Mouse (Mus musculus) heart, embryonic 16.5 days (tissue): Measurements from ENCODE around the gene Gm45785. TPM values are rescaled to one million over a fixed set of nuclear protein-coding genes. Genes with fewer than 3 reads are reported as not detected.

Source experiments
- ATAC-seq: fragments of 200-750 bp; cut with Nextera tagmentation; replicated peaks from 2 replicates; pipeline ENCODE4 v1.8.0; 2017; ENCODE audit warnings: moderate number of reproducible peaks; ENCODE audit not compliant: insufficient read depth, low FRiP score; ENCODE audit errors: extremely low read depth
- H3K27ac ChIP-seq: fragments of 300-500 bp; sonication (generic); 2 replicates; pipeline ENCODE4 v1.5.1; 2014; ENCODE audit warnings: mild to moderate bottlenecking, low read length, control low read depth, moderate library complexity
- H3K27me3 ChIP-seq: fragments of 300-500 bp; sonication (generic); 2 replicates; pipeline ENCODE4 v1.6.1; 2014; ENCODE audit warnings: low read length, mixed read lengths; ENCODE audit not compliant: control insufficient read depth, insufficient read depth
- H3K36me3 ChIP-seq: fragments of 300-500 bp; sonication (generic); 2 replicates; pipeline ENCODE4 v1.6.1; 2014; ENCODE audit not compliant: control insufficient read depth, insufficient read depth
- H3K4me1 ChIP-seq: fragments of 300-500 bp; sonication (generic); 2 replicates; pipeline ENCODE4 v1.6.1; 2014; ENCODE audit warnings: low read length, mixed read lengths; ENCODE audit not compliant: control insufficient read depth, insufficient read depth
- H3K4me2 ChIP-seq: fragments of 300-500 bp; sonication (generic); 2 replicates; pipeline ENCODE4 v1.6.1; 2014; ENCODE audit warnings: low read depth, mild to moderate bottlenecking, control low read depth, low read length
- H3K4me3 ChIP-seq: fragments of 300-500 bp; sonication (generic); 2 replicates; pipeline ENCODE4 v1.5.1; 2014; ENCODE audit warnings: mild to moderate bottlenecking, control low read depth, low read length
- H3K9ac ChIP-seq: fragments of 300-500 bp; sonication (generic); 2 replicates; pipeline ENCODE4 v1.6.1; 2014; ENCODE audit warnings: low read length, control low read depth
- H3K9me3 ChIP-seq: fragments of 300-500 bp; sonication (generic); replicated peaks from 2 replicates; pipeline ENCODE4 v1.6.1; 2016; ENCODE audit warnings: low read length; ENCODE audit not compliant: control insufficient read depth
- WGBS: fragments of 180-500 bp; shearing (Covaris S2); extraction: QIAGEN DNeasy Blood & Tissue Kit; methylation state at CpG from one replicate; pipeline ENCODE4 v1.1.7; 2014; 5-methylcytosine and 5-hydroxymethylcytosine counted together
- polyA plus RNA-seq: library from polyadenylated mRNA; unstranded; fragments of >200 nt; fragmentation: Nextera tagmentation; extraction: Ambion mirVana; gene quantifications from 2 replicates; pipeline ENCODE4 v1.2.1, GENCODE M21; 2015

The Gm45785 gene
- polyA plus RNA-seq, 1 experiment from 2014 or later: not detected

DNA sequence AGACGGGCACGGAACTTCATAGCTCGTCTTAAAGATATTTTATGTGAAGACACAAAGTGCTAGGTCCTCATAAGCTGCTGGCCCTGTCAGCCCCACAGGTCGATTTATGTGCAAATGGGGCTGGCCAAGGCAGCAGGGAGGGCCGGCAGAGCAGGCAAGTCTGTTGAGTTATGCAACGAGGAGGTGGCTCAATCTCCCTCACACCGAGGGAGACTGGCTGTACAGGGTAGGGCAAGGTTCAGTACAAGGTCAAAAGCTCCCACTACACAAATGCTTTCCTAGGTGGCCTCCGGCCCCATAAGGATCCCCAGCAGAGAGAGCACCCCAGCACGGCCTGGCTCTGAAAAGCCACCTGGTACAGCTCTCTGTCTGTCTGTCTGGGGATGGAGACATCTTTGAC, 2.7 kb downstream of the Gm45785 start:
- Histone ChIP-seq H3K9me3 (no peaks in the 10 kb centered on the region), H3K27ac (no peak overlapping the region), H3K4me2 (no peak overlapping the region), H3K4me3 (no peak overlapping the region), H3K36me3 (peaks cover 32% of the 10 kb centered on the region), H3K9ac (no peak overlapping the region), H3K27me3 (no peaks in the 10 kb centered on the region), H3K4me1 (peaks cover 16% of the 10 kb centered on the region)
- 82% methylated on average over 9 of the region's 9 CpGs for WGBS
- no peak for ATAC-seq

DNA sequence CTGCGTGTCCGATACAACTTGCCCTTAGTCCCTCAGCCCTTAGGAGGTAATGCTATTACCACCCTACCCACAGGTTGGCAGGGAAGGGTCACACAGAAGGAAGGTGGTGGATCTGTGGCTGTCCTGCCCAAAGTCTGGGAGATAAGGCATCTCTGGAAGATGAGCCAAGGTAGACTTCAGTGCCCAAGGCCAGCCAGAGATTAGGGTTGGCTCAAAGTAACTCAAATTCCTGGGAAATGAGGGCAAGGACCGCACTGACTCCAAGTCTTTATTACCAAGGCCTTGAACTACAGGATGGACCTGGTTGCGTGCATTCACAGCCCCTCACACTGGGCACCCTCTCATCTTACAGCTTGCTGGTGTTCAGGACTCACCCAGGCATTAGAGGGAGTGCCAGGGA, 4.2 kb downstream of the Gm45785 start:
- H3K27ac ChIP-seq: no peak overlapping the region
- 90% methylated on average over 4 of the region's 4 CpGs for WGBS
- ATAC-seq: no peak
- peaks cover 16% of the 10 kb centered on the region for H3K4me1 ChIP-seq
- no peaks in the 10 kb centered on the region for H3K9me3 ChIP-seq
- H3K27me3 ChIP-seq: no peaks in the 10 kb centered on the region
- H3K36me3 ChIP-seq: peaks cover 32% of the 10 kb centered on the region
- no peak overlapping the region for H3K4me2 ChIP-seq
- no peak overlapping the region for H3K4me3 ChIP-seq
- H3K9ac ChIP-seq: no peak overlapping the region

DNA sequence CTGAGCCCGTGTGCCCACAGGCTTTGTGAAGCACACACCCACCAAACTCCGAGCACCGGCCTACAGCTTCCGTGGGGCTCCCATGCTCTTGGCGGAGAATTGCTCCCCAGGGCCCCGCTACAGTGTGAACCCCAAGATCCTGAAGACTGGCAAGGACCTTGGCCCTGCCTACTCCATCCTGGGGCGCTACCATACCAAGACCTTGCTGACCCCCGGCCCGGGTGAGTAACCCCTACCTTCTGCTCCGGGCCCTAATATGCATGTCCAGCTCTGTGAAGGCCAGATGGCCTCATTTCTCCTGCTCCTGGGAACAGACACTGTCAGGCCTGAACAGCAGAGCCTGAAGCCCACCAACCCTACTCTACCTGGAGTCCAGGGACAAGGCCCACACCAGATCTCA, 7.5 kb downstream of the Gm45785 start:
- peaks cover 7% of the 10 kb centered on the region; the same call in 1 of the 2 replicates for H3K27me3 ChIP-seq
- WGBS: 85% methylated on average over 10 of the region's 10 CpGs
- no peaks in the 10 kb centered on the region for H3K9me3 ChIP-seq
- H3K36me3 ChIP-seq: peaks cover 21% of the 10 kb centered on the region
- peaks cover 9% of the 10 kb centered on the region; the same call in 1 of the 2 replicates for H3K4me1 ChIP-seq
- no peak for ATAC-seq
- no peak overlapping the region for H3K9ac ChIP-seq
- no peak overlapping the region for H3K27ac ChIP-seq
- H3K4me2 ChIP-seq: no peak overlapping the region
- no peak overlapping the region for H3K4me3 ChIP-seq

DNA sequence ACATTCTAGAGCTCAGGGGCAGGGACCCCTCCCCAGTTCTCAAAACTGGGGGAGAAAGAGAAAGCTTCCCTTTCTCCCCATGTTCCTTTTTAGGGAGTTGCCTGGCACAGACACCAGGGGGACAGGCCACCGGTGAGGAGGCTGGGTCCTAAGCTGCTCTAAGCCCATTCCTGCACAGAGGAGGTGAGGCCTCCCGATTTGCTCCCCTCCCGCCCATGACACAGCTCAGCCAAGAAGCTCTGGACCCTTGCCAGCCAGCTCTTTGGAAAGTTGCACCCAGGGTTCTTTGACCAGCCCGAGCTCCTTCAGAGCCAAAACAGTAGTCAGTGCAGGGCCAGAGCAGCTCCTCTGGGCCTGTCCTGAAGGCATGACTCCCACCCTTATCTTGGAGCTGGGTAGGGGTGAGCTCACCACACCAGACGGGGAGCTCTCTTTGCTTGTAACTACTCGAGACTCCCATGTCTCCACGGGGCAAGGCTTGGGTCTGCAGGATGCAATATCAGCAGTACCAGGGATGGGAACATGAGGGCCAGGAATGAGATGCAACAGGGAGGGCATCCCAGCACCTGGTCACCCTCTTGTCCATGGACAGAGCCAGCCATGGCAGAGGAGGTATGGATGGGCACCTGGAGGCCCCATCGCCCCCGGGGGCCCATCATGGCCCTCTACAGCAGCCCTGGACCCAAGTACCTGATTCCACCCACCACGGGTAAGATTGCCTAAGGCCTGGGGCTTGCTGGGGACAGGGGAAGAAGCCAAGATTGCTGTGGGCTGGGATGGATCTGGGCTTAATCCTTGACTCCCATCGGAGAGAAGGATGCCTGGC, 8.2 kb downstream of the Gm45785 start, which contains the start of gene Odf3:
Odf3 (plus strand) TSS at position 51 of the 826 bp plus-strand sequence.
- Histone ChIP-seq H3K4me2 (no peak within 1 kb of the TSS), H3K9me3 (no peaks in the 10 kb centered on the region), H3K36me3 (peaks cover 15% of the 10 kb centered on the region), H3K27ac (no peak within 1 kb of the TSS), H3K9ac (peak within 1 kb of the TSS; percentile 30; the same call in 1 of the 2 replicates), H3K4me3 (no peak within 1 kb of the TSS), H3K27me3 (peaks cover 10% of the 10 kb centered on the region; the same call in 1 of the 2 replicates), H3K4me1 (peaks cover 9% of the 10 kb centered on the region; the same call in 1 of the 2 replicates)
- ATAC-seq: peak; percentile 28; the same call in 1 of the 2 replicates
- 49% methylated on average over 11 of the region's 11 CpGs for WGBS

DNA sequence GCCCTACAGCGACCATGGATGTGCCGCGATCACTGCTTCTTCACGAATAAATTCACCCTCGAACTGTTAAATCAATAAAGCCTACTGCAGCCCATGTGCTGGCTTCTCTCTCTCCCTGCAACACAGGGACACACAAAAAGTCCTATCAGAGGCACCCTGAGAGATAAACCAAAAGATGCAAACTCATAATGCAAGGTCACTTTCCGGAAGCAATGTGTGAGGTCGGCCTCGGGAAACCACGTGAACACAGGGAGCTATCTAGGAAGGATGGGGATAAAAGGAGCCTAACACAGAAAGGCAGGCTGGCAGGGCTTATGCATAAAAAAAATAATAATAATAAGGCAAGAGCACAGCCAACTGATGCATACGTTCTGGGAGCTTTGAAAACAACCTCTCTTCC, 9.5 kb downstream of the Gm45785 start:
- ATAC-seq: no peak
- 75% methylated on average over 10 of the region's 10 CpGs for WGBS

DNA sequence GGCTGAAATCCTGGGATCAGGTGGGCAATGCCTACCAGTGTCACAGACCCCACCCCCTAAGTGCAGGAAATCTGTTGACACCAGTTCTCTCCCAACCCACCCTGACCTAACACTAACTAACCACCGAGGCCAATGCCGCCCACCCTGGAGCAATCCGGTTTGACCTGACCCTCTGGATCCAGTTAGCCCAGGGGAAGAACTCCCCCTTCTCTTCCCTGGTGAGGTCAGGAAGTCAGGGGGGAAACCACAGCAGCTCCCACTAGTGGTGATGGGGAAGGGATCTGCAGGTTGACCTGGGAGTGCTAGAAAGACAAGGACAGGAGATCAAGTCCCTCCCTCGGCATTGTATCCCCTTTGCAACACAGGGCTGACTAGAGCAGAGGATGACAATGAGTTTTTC, 10.4 kb downstream of the Gm45785 start:
- Histone ChIP-seq H3K4me2 (no peak overlapping the region), H3K9me3 (no peaks in the 10 kb centered on the region), H3K36me3 (no peaks in the 10 kb centered on the region), H3K4me1 (peaks cover 9% of the 10 kb centered on the region; the same call in 1 of the 2 replicates), H3K27ac (no peak overlapping the region), H3K4me3 (no peak overlapping the region), H3K9ac (no peak overlapping the region), H3K27me3 (peaks cover 24% of the 10 kb centered on the region)
- 60% methylated on average over 4 of the region's 4 CpGs for WGBS
- no peak for ATAC-seq

More for the DNA sequence above, 9.5 kb downstream of the Gm45785 start:
- Histone ChIP-seq H3K9ac (no peak overlapping the region), H3K27ac (no peak overlapping the region), H3K9me3 (no peaks in the 10 kb centered on the region), H3K4me1 (peaks cover 9% of the 10 kb centered on the region; the same call in 1 of the 2 replicates), H3K4me2 (no peak overlapping the region), H3K27me3 (peaks cover 16% of the 10 kb centered on the region), H3K4me3 (no peak overlapping the region), H3K36me3 (peaks cover 3% of the 10 kb centered on the region; the same call in 1 of the 2 replicates)

DNA sequence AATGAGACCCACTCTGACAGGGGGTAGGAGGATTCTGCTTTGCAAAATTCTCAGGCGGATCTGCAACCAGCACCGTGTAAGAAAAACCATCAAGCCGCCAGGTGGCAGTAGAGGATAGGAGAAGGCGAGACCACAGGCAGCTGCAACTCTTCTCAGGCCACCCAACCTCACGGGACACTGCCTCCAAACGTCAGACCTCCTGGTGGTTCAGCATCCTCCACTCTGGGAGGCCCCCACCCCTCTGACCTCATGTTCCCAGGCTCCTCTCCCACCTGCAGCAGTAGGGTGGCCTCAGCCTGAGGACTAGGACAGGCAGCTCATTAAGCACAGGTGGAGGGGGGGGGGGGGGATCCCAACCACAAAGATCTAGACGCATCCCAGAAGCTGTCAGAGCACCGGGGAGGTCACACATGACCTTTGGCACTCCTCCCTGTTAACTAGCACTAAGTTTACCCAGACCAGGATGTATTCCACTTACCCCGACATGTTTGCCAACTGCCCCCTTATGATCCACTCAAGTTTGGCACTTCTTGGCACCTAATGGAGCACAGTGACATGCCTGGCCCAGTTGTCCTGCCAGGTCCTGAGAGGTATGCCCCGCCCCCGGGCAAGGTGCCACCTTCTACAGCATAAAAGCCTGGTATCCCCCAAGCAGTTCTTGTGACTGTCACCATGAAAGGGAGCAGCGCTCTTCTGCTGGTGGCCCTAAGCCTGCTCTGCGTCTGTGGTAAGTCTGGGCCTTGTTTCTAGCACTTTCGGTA, 11.0 kb downstream of the Gm45785 start, which contains the start of gene Scgb1c1:
Scgb1c1 (plus strand) TSS at position 643 of the 761 bp plus-strand sequence.
- Histone ChIP-seq H3K4me3 (no peak within 1 kb of the TSS), H3K27ac (no peak within 1 kb of the TSS), H3K36me3 (no peaks in the 10 kb centered on the region), H3K9ac (no peak within 1 kb of the TSS), H3K9me3 (no peaks in the 10 kb centered on the region), H3K4me1 (peaks cover 9% of the 10 kb centered on the region; the same call in 1 of the 2 replicates), H3K4me2 (no peak within 1 kb of the TSS), H3K27me3 (peaks cover 26% of the 10 kb centered on the region)
- ATAC-seq: peak; percentile 75
- WGBS: 25% methylated on average over 14 of the region's 14 CpGs

DNA sequence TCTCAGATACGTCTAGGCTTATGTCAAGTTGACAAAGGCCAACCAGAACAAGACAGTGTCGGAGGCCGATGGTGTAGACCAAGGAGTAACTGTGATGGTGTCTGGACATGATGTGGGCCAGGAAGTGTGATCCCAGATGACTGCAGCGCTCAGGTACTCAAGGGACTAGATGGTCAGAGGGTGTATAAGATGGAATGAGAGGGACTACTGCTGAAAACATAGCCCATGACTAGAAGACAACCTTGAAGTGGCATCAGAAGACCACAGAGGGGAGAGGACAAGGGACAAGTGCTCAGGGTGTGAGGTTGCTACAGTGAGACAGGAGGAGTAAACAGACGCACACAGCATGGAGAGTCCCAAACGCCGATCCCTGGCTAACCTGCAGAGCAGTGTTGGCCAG, 12.3 kb downstream of the Gm45785 start:
- peaks cover 28% of the 10 kb centered on the region for H3K27me3 ChIP-seq
- WGBS: 67% methylated on average over 7 of the region's 7 CpGs
- no peak overlapping the region for H3K4me3 ChIP-seq
- H3K27ac ChIP-seq: no peak overlapping the region
- no peak overlapping the region for H3K9ac ChIP-seq
- H3K9me3 ChIP-seq: no peaks in the 10 kb centered on the region
- H3K4me1 ChIP-seq: peaks cover 9% of the 10 kb centered on the region; the same call in 1 of the 2 replicates
- no peak overlapping the region for H3K4me2 ChIP-seq
- no peak for ATAC-seq
- H3K36me3 ChIP-seq: no peaks in the 10 kb centered on the region
